Mouse (Mus musculus): ENCODE measurements around the gene Ranbp17.

- TF ChIP-seq CTCF (conservative IDR thresholded peaks at IDR 0.05; ENCODE audit: low read length) (no peak), NANOG (IDR thresholded peaks at IDR 0.05; ENCODE audit: borderline replicate concordance, low read length) (no peak), POU5F1 (IDR thresholded peaks at IDR 0.05; ENCODE audit: borderline replicate concordance, low read length) (no peak)
Measured at GRCm38 (mm10) chr11:33461172-33461571, 52.4 kb downstream of the Ranbp17 start.

Measured in E14TG2a.4 (cell line).